Mouse (Mus musculus) forebrain, embryonic 12.5 days (tissue): ENCODE data around the gene Xrcc4. TPM values are rescaled to one million over a fixed set of nuclear protein-coding genes. Genes with fewer than 3 reads are reported as not detected.

Source experiments
- ATAC-seq: fragments of 200-750 bp; cut with Nextera tagmentation; 2 replicates; pipeline ENCODE4 v1.8.0; 2017; ENCODE audit warnings: moderate TSS enrichment; ENCODE audit not compliant: low FRiP score
- H3K27ac ChIP-seq: fragments of 300-500 bp; sonication (generic); 2 replicates; pipeline ENCODE4 v1.5.1; 2016; ENCODE audit warnings: mild to moderate bottlenecking
- H3K27me3 ChIP-seq: fragments of 300-500 bp; sonication (generic); 2 replicates; pipeline ENCODE4 v1.6.1; 2016; ENCODE audit warnings: mild to moderate bottlenecking
- H3K36me3 ChIP-seq: fragments of 300-500 bp; sonication (generic); replicated peaks from 2 replicates; pipeline ENCODE4 v1.6.1; 2016; ENCODE audit warnings: mild to moderate bottlenecking
- H3K4me1 ChIP-seq: fragments of 300-500 bp; sonication (generic); 2 replicates; pipeline ENCODE4 v1.6.1; 2016
- H3K4me2 ChIP-seq: fragments of 300-500 bp; sonication (generic); 2 replicates; pipeline ENCODE4 v1.6.1; 2016; ENCODE audit warnings: mild to moderate bottlenecking, moderate library complexity
- H3K4me3 ChIP-seq: fragments of 300-500 bp; sonication (generic); replicated peaks from 2 replicates; pipeline ENCODE4 v1.5.1; 2016; ENCODE audit warnings: mild to moderate bottlenecking
- H3K9ac ChIP-seq: fragments of 300-500 bp; sonication (generic); 2 replicates; pipeline ENCODE4 v1.6.1; 2016; ENCODE audit warnings: mild to moderate bottlenecking
- H3K9me3 ChIP-seq: fragments of 300-500 bp; sonication (generic); 2 replicates; pipeline ENCODE4 v1.6.1; 2016
- WGBS: fragments of 180-500 bp; shearing (Covaris S2); methylation state at CpG from one replicate; pipeline ENCODE4 v1.1.7; 2016; 5-methylcytosine and 5-hydroxymethylcytosine counted together
- polyA plus RNA-seq: library from polyadenylated mRNA; unstranded; fragments of >200 nt; fragmentation: Nextera tagmentation; extraction: Ambion mirVana; gene quantifications from 2 replicates; pipeline ENCODE4 v1.2.1, GENCODE M21; 2016

Gene Xrcc4
- polyA plus RNA-seq, 1 experiment from 2014 or later, result 12.6 TPM

DNA sequence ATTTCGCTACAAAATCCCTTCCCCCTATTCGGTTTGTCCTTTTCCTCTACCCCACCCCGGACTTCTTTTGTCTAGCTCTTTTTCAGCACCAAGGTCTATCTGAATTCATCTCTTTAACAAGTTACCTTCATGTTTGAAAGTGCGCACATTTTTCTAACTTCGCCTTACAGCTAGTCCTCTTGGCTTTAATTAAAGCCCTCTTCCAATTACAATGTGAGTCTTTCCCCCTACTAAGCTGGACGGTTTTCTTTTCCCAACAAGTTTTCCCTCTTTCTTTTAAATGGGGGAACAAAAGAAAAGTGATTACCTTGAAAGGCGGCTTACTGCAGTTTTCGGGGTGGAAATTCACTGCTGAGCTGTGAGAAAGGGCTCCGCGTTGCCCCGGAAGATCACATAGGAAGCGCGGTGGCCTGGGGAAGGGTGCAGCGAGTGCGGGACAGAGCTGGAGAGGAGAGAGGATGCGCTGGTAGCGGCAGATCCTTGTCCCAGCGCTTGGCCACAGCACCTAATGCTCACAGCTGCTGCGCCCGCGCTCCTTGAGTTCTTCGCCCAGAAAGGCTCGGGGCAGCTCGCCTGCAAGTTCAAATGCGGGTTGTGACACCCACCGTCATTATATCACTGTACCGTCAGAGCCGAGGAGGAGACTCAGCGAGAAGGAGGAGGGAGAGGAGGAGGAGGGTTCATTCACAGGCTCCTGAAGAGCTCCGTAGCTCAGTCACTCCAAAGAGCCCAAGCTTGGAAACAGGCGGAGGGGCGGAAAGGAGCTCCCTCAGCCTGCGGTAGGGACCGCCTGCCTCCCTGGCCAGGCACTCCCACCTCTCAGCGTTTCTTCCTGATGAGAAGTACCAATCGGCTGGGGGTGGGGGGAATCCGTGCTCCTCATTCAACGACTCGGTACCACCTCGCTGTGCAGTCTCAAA is 347.4 kb downstream of the Xrcc4 start, which contains the start of gene Vcan:
Gene Vcan, minus strand, starts transcription at position 744 of the 920 bp plus-strand sequence.
- WGBS, result under 1% methylated on average over 40 of the region's 40 CpGs
- H3K4me1 ChIP-seq, result peaks cover 27% of the 10 kb centered on the region
- no peaks in the 10 kb centered on the region for H3K27me3 ChIP-seq
- peak within 1 kb of the TSS; percentile 88 for H3K27ac ChIP-seq
- H3K9ac ChIP-seq, result peak within 1 kb of the TSS; percentile 82
- peak within 1 kb of the TSS; percentile 88 for H3K4me2 ChIP-seq
- H3K36me3 ChIP-seq, result no peaks in the 10 kb centered on the region
- H3K9me3 ChIP-seq, result no peaks in the 10 kb centered on the region
- H3K4me3 ChIP-seq, result peak within 1 kb of the TSS; percentile 68
- ATAC-seq, result peak; percentile 66

DNA sequence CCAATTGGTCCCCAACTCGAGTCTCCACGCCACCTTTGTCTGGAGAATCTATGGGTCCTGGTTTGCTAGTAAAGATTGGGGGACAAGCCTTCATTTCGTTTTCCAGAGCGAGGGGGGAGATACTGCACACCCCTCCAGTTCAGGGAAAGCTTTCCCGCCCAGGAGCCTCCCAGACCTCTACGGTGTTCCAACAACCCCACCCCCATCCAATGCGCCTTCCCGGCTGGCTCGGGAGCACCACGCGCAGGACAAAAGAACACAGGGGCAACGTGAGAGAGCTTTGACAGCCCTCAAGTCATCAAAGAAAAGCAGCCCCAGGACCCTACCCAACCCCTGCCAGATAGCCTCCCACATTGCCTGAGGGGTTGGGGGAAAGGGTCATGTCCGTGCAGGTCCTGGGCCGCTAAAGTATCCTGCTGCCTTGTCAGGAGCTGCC is 348.3 kb downstream of the Xrcc4 start:
- 0% methylated on average over 14 of the region's 14 CpGs for WGBS

DNA sequence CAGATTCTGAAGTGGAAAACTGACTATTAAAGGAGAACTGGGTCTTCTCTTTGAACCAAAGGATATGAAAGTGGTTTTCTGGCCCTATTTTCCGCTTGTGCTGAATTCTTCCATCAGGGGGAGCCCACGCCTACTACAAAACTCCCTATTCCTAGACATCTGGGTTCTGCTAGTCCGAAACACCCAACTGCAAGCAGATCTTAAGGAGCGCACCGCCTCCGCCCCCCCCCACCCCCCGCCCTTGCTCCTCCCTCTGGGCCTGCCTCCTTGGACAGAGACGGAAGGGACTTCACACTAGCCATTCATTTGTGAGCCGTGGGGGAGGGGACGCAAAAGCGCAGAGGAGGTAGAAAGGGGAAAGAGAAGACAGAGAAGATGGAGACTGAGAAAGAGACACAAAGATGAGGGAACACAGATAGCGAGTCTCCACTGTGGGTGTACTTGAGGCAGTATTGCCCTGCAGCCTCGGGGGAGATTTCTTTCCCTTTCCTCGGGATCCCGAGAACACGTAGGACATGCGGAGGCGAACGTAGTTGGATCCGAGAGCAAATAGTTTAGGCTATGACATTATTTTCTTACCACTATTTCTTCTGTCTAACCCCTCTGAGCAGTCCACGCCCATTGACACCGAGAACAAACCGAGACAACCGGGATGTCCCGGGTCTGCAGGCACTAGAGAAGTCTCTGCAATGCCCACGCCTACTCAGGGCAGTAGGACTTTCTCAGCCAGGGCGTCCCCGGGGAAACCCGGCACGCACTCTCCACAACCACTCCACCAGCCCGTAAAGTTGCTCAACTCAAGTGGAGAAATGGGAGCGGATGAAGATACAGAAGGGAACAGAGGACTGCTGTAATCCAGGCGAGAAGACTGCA is 348.9 kb downstream of the Xrcc4 start:
- peaks cover 24% of the 10 kb centered on the region for H3K4me1 ChIP-seq
- peak overlapping the region; percentile 68 for H3K4me3 ChIP-seq
- no peaks in the 10 kb centered on the region for H3K9me3 ChIP-seq
- peak overlapping the region; percentile 88 for H3K27ac ChIP-seq
- peak overlapping the region; percentile 82 for H3K9ac ChIP-seq
- ATAC-seq, result peak; percentile 85
- peak overlapping the region; percentile 88 for H3K4me2 ChIP-seq
- no peaks in the 10 kb centered on the region for H3K36me3 ChIP-seq
- under 1% methylated on average over 33 of the region's 33 CpGs for WGBS
- H3K27me3 ChIP-seq, result no peaks in the 10 kb centered on the region

More for the DNA sequence above, 348.3 kb downstream of the Xrcc4 start:
- Histone ChIP-seq H3K27me3 (no peaks in the 10 kb centered on the region), H3K4me1 (peaks cover 27% of the 10 kb centered on the region), H3K9ac (peak overlapping the region; percentile 82), H3K27ac (peak overlapping the region; percentile 88), H3K4me2 (peak overlapping the region; percentile 88), H3K36me3 (no peaks in the 10 kb centered on the region), H3K4me3 (peak overlapping the region; percentile 68), H3K9me3 (no peaks in the 10 kb centered on the region)
- ATAC-seq, result peak; percentile 34

DNA sequence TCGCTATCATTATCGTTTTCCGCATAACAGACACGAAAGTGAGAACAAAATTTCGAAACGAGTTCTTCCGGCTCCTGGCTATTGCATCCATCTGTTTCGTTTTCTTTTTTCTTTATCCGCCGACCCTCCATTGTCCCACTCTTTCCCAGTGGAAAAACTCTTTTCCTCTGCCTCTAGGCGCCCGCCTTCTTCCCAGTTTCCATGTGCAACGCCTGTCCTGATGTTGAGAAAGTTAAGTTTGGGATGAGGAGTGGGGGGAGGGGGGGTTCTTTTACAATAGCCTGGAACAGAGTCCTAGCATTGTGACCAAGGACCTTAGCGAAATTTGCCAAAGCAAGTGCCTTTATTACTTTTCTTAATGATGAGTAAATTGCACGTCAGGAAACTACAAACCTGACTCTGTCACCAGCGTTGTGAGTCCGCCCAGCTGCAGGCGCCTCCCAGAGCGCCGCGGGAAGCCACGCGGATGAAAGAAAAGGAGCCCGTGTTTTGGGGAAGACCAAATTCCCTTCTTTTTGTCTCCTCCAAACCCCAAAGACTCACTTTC is 349.6 kb downstream of the Xrcc4 start:
- ATAC-seq, result peak; percentile 8; the same call in 1 of the 2 replicates
- under 1% methylated on average over 24 of the region's 24 CpGs for WGBS
- peak overlapping the region; percentile 65 for H3K9ac ChIP-seq
- H3K4me2 ChIP-seq, result peak overlapping the region; percentile 88
- no peaks in the 10 kb centered on the region for H3K9me3 ChIP-seq
- no peaks in the 10 kb centered on the region for H3K36me3 ChIP-seq
- H3K27me3 ChIP-seq, result no peaks in the 10 kb centered on the region
- peak overlapping the region; percentile 68 for H3K4me3 ChIP-seq
- peaks cover 22% of the 10 kb centered on the region for H3K4me1 ChIP-seq
- peak overlapping the region; percentile 88 for H3K27ac ChIP-seq

DNA sequence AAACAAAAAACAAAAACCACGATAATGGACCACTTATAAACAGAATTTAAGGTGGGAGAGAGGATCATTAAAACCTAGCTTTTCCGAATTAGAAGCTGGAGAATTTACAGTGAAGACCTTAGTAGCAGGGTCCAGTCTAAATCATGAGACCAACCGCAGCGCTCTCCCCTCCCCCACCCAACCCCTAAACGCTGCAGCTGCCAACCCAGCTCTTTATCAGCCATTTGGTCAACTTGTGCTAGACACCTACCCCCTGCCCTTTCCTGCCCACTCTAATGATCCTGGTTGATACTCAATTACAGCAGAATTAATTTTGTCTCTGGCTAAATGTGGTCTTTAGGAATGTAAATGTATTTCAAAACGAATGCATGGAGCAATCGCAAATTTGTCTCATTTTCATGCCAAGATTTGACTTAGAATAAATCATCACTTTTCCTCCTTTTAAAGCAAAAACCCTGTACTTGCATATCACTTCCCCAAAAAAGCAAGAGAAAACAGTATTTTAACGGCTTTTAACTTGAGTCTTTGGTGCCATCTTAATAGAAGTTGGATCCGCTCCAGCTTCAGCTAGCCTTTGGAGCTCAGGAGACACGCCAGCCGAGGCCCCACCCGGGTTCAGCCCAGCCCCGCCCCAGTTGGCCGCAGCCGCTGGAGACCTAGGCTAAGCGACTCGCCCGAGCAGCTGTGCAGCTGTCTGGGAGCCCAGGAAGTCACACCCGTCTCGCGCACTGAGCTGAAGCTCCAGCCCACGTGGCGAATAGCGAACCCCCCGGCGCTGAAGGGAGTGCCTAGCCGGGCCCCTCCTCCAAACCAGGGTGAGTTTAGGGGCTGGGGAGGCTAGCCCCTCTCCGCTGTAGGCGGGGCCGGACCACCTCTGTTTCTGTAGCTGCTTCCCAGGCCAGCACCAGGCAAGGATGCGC is 350.4 kb downstream of the Xrcc4 start:
- 1% methylated on average over 31 of the region's 31 CpGs for WGBS
- no peaks in the 10 kb centered on the region for H3K27me3 ChIP-seq
- peak; percentile 49 for ATAC-seq
- H3K4me1 ChIP-seq, result peaks cover 22% of the 10 kb centered on the region
- H3K9me3 ChIP-seq, result no peaks in the 10 kb centered on the region
- peak overlapping the region; percentile 88 for H3K27ac ChIP-seq
- peak overlapping the region; percentile 68 for H3K4me3 ChIP-seq
- peak overlapping the region; percentile 88 for H3K4me2 ChIP-seq
- H3K9ac ChIP-seq, result peak overlapping the region; percentile 65
- H3K36me3 ChIP-seq, result no peaks in the 10 kb centered on the region

DNA sequence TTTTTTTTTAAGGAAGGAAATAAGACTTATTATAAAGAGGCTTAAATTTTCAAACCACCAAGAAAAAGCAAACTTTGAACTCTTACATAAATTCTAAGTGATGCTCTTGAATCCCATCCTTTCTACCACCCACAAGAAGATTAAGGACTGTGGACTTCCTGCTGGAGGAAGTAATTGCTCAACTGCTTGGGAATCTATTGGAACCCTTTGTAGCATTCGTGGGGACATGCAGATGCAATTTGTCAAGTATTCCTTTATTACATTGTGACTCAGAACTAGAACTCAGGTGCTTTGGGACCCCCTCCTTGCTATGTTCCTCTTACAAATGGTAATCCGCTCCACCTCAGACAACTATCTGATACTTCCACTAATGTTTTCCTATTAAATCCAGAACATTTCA is 351.1 kb downstream of the Xrcc4 start:
- H3K4me3 ChIP-seq, result 0 out of 2 replicates have a peak overlapping the region, but pooled peaks have one; percentile 68
- no peaks in the 10 kb centered on the region for H3K36me3 ChIP-seq
- WGBS, result 33% methylated on average over 2 of the region's 2 CpGs
- peaks cover 22% of the 10 kb centered on the region for H3K4me1 ChIP-seq
- H3K27me3 ChIP-seq, result no peaks in the 10 kb centered on the region
- H3K9me3 ChIP-seq, result no peaks in the 10 kb centered on the region
- H3K4me2 ChIP-seq, result peak overlapping the region; percentile 88
- H3K27ac ChIP-seq, result no peak overlapping the region
- no peak overlapping the region for H3K9ac ChIP-seq
- no peak for ATAC-seq

DNA sequence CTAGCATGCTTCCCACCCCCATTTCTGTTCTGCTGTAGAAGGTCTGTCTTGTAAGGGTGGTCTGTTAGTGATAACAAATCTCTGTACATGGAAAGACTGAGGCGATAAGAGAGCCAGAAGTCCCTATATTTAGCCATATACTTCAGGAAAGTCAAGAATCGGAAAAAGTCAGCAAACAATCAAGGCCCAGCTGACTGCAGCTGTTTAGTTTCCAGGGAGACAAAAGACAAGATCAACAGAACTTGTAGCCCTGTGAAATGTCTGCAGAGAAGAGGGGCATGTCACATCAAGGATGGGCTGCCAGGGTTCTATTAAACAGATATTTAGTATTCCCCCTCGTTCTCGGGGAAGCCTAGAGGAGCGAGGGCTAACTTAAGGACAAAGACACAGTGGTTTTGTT is 354.3 kb downstream of the Xrcc4 start:
- Histone ChIP-seq H3K27me3 (no peaks in the 10 kb centered on the region), H3K36me3 (no peaks in the 10 kb centered on the region), H3K27ac (no peak overlapping the region), H3K9ac (no peak overlapping the region), H3K4me2 (no peak overlapping the region), H3K4me3 (no peak overlapping the region), H3K9me3 (no peaks in the 10 kb centered on the region), H3K4me1 (peaks cover 15% of the 10 kb centered on the region)
- 76% methylated on average over 5 of the region's 5 CpGs for WGBS
- no peak for ATAC-seq

DNA sequence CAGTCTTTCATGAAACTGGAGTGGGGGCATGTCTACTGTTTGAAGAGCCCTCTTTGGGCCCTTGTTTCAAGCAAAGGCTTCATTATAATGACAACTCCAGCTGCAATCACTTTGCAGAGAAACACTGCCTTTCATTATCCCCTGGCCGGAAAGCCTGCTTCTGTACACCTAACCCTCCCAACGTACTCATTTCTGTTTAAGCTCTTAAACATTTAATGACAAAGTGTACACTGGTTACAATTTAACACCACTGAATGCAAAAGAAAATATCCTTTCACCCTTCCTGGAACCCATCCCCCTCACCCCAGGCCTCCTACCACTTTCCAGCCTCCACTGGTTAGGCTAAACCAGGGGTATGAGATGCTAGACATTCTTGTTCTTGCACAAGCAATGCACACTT is 362.9 kb downstream of the Xrcc4 start:
- 68% methylated on average over 2 of the region's 2 CpGs for WGBS
- H3K27me3 ChIP-seq, result no peaks in the 10 kb centered on the region
- H3K9me3 ChIP-seq, result no peaks in the 10 kb centered on the region
- no peak overlapping the region for H3K9ac ChIP-seq
- H3K27ac ChIP-seq, result no peak overlapping the region
- no peaks in the 10 kb centered on the region for H3K4me1 ChIP-seq
- no peak overlapping the region for H3K4me3 ChIP-seq
- peaks cover 29% of the 10 kb centered on the region for H3K36me3 ChIP-seq
- no peak overlapping the region for H3K4me2 ChIP-seq
- no peak for ATAC-seq

Other genes starting within 250 kb of the Xrcc4 start
- 58.6 and 63.7 TPM in 2 replicates for gene Tmem167, start 485 bp downstream of the Xrcc4 start, polyA plus RNA-seq